Mouse (Mus musculus) cerebellum, adult 2 months (tissue): ENCODE measurements around the gene Ap1s2.

Experiments used
- CTCF ChIP-seq: fragments of 200-500 bp; IDR thresholded peaks from 2 replicates; pipeline ENCODE4 v1.5.1; 2011; ENCODE audit warnings: low read depth, mild to moderate bottlenecking, control low read depth, low read length, moderate library complexity, borderline replicate concordance; ENCODE audit not compliant: insufficient read depth
- POLR2A ChIP-seq: fragments of 200-500 bp; IDR thresholded peaks from 2 replicates; pipeline ENCODE4 v1.6.1; 2011; ENCODE audit warnings: low read length, control low read depth, borderline replicate concordance; ENCODE audit not compliant: insufficient read depth

GRCm38 (mm10) chrX:163929550-163929949 is 20.7 kb downstream of the Ap1s2 start:
- TF ChIP-seq CTCF, result no peak
- TF ChIP-seq POLR2A, result no peak
